In genomic region chr19:32210450-32211292, GRCm38 (mm10) we compare ENCODE assay signal across 8 mouse cellular contexts.
DNase-seq lines count a peak whose midpoint lies in the region; ATAC-seq and TF ChIP-seq lines count a peak whose summit lies in the region.

No protein-coding gene starts in this region.

- in situ Hi-C loops in CH12.LX (cut with MboI; ENCODE audit: low pct_ligation_motif_present, low pct_unique_long_range_greater_than_20kb, low sequenced_read_pairs), result no loop called here

- H3K9me3 ChIP-seq in CH12.LX (replicated peaks; ENCODE audit: low read length), result no peaks in the 10 kb centered on the region
- H3K9me3 ChIP-seq in forebrain, embryonic 10.5 days, result no peaks in the 10 kb centered on the region
- H3K9me3 ChIP-seq in heart, embryonic 16.5 days (replicated peaks; ENCODE audit: control insufficient read depth, low read length), result no peaks in the 10 kb centered on the region

- 4% methylated on average over 34 of the region's 34 CpGs for WGBS in forebrain, embryonic 10.5 days
- WGBS in heart, embryonic 16.5 days, result under 1% methylated on average over 34 of the region's 34 CpGs
- 2% methylated on average over 34 of the region's 34 CpGs for WGBS in lung, adult 2 months
- 2% methylated on average over 34 of the region's 34 CpGs for WGBS in thymus, adult 2 months

- peak overlapping the region; percentile 73 for H3K4me2 ChIP-seq in CH12.LX (ENCODE audit: insufficient read depth, low read depth, poor library complexity, severe bottlenecking)
- peak overlapping the region; percentile 89 for H3K4me2 ChIP-seq in heart, embryonic 16.5 days (ENCODE audit: low read depth, low read length)

- no peak for TF ChIP-seq CTCF in CH12.LX (conservative IDR thresholded peaks at IDR 0.05 in 1 of 2, IDR thresholded peaks at IDR 0.05 in 1 of 2; ENCODE audit: low read depth in 2 of 2, low read length in 2 of 2)
- no peak for TF ChIP-seq CTCF in lung, adult 2 months (IDR thresholded peaks at IDR 0.05; ENCODE audit: insufficient read depth, low read length)
- 0 out of 2 replicates have a peak, but pooled peaks have one; percentile 32 for TF ChIP-seq CTCF in thymus, adult 2 months (IDR thresholded peaks at IDR 0.05; ENCODE audit: borderline replicate concordance, control insufficient read depth, extremely low read depth, insufficient read depth, low read length, poor library complexity)

- H3K4me3 ChIP-seq in CH12.LX (replicated peaks in 1 of 3; ENCODE audit: low read depth in 2 of 3, low read length in 2 of 3, poor library complexity in 1 of 3), result peak overlapping the region; percentile 60 to 62 (median 61)
- H3K4me3 ChIP-seq in forebrain, embryonic 10.5 days, result peak overlapping the region; percentile 55
- peak overlapping the region; percentile 76 for H3K4me3 ChIP-seq in heart, embryonic 16.5 days (ENCODE audit: low read length)
- peak overlapping the region; percentile 74 for H3K4me3 ChIP-seq in lung, adult 2 months (replicated peaks; ENCODE audit: extremely low read depth, low read depth, low read length)
- peak overlapping the region; percentile 62 for H3K4me3 ChIP-seq in thymus, adult 2 months (ENCODE audit: control insufficient read depth, insufficient read depth, low read length)

- DNase-seq in CH12.LX (ENCODE audit: extremely low read depth), result peak; percentile 79
- DNase-seq in c-Kit-negative CD71-positive TER-119-positive erythroid progenitor cells, embryonic 14.5 days (ENCODE audit: low read depth, low spot score), result peak; percentile 83
- peak; percentile 84 for DNase-seq in forebrain, embryonic 10.5 days (ENCODE audit: extremely low spot score, low spot score)
- DNase-seq in kidney, postnatal 25 days, result peak; percentile 92 to 95
- peak; percentile 83 for DNase-seq in lung, adult 2 months
- peak; percentile 66 for DNase-seq in thymus, adult 2 months

- no peak for TF ChIP-seq RAD21 in CH12.LX (IDR thresholded peaks at IDR 0.05; ENCODE audit: low read depth, low read length)

- H3K27me3 ChIP-seq in CH12.LX (replicated peaks), result no peaks in the 10 kb centered on the region
- H3K27me3 ChIP-seq in forebrain, embryonic 10.5 days (ENCODE audit: poor library complexity, severe bottlenecking), result no peaks in the 10 kb centered on the region; the same call in 1 of the 2 replicates
- H3K27me3 ChIP-seq in heart, embryonic 16.5 days (ENCODE audit: control insufficient read depth, insufficient read depth, low read length), result no peaks in the 10 kb centered on the region
- H3K27me3 ChIP-seq in thymus, adult 2 months (ENCODE audit: control insufficient read depth, insufficient read depth, low read length), result no peaks in the 10 kb centered on the region

- dilution Hi-C loops in CH12.LX (cut with MboI; ENCODE audit: extremely low pct_ligation_motif_present, extremely low pct_unique_long_range_greater_than_20kb, low sequenced_read_pairs), result no loop called here

- H3K36me3 ChIP-seq in CH12.LX (replicated peaks in 1 of 2; ENCODE audit: control insufficient read depth in 1 of 2, insufficient read depth in 1 of 2, low read length in 1 of 2), result no peaks in the 10 kb centered on the region
- no peaks in the 10 kb centered on the region for H3K36me3 ChIP-seq in forebrain, embryonic 10.5 days (replicated peaks)
- H3K36me3 ChIP-seq in heart, embryonic 16.5 days (ENCODE audit: control insufficient read depth, insufficient read depth), result no peaks in the 10 kb centered on the region
- H3K36me3 ChIP-seq in thymus, adult 2 months (ENCODE audit: control insufficient read depth, insufficient read depth, low read length), result no peaks in the 10 kb centered on the region

- peak; percentile 99 for ATAC-seq in heart, embryonic 16.5 days (replicated peaks; ENCODE audit: extremely low read depth, insufficient read depth, low FRiP score)
- ATAC-seq in neutrophil, adult 5-6 weeks (ENCODE audit: extremely low read depth, insufficient number of reproducible peaks, low FRiP score, poor library complexity, severe bottlenecking), result peak; percentile 95

- TF ChIP-seq POLR2A in CH12.LX (IDR thresholded peaks at IDR 0.05; ENCODE audit: low read depth, low read length), result peak; percentile 55
- TF ChIP-seq POLR2A in lung, adult 2 months (IDR thresholded peaks at IDR 0.05; ENCODE audit: borderline replicate concordance, extremely low read depth, low read depth, low read length), result peak; percentile 82
- TF ChIP-seq POLR2A in thymus, adult 2 months (IDR thresholded peaks at IDR 0.05; ENCODE audit: control insufficient read depth, extremely low read depth, insufficient read depth, low read length, poor library complexity), result no peak

- H3K79me2 ChIP-seq in CH12.LX (replicated peaks; ENCODE audit: control insufficient read depth, extremely low read depth, insufficient read depth, poor library complexity, severe bottlenecking), result no peaks in the 10 kb centered on the region

- no peak for TF ChIP-seq EP300 in CH12.LX (IDR thresholded peaks at IDR 0.05; ENCODE audit: low read length)

- peaks cover 0 to 11% of the 10 kb centered on the region in 2 experiments; a peak in 2 of 4 replicates for H3K4me1 ChIP-seq in CH12.LX (ENCODE audit: control insufficient read depth in 1 of 2, insufficient read depth in 2 of 2)
- H3K4me1 ChIP-seq in forebrain, embryonic 10.5 days, result peaks cover 17% of the 10 kb centered on the region
- H3K4me1 ChIP-seq in heart, embryonic 16.5 days (ENCODE audit: control insufficient read depth, insufficient read depth, low read length), result peaks cover 31% of the 10 kb centered on the region
- peaks cover 11% of the 10 kb centered on the region for H3K4me1 ChIP-seq in lung, adult 2 months (ENCODE audit: control insufficient read depth, insufficient read depth, low read length)
- peaks cover 8% of the 10 kb centered on the region for H3K4me1 ChIP-seq in thymus, adult 2 months (replicated peaks; ENCODE audit: control insufficient read depth, insufficient read depth, low read length)

- H3K9ac ChIP-seq in CH12.LX (ENCODE audit: insufficient read depth, low read depth), result peak overlapping the region; percentile 30; the same call in 1 of the 2 replicates
- H3K9ac ChIP-seq in heart, embryonic 16.5 days (ENCODE audit: low read length), result peak overlapping the region; percentile 62

- H3K27ac ChIP-seq in CH12.LX (ENCODE audit: insufficient read depth, low read depth), result no peak overlapping the region
- peak overlapping the region; percentile 76 for H3K27ac ChIP-seq in forebrain, embryonic 10.5 days
- peak overlapping the region; percentile 82 for H3K27ac ChIP-seq in heart, embryonic 16.5 days (ENCODE audit: low read length)
- no peak overlapping the region for H3K27ac ChIP-seq in thymus, adult 2 months (ENCODE audit: control insufficient read depth, insufficient read depth, low read length)

TF ChIP-seq in CH12.LX, 34 proteins besides CTCF, POLR2A, EP300 and RAD21:
- no peak for TF ChIP-seq ZMIZ1 (IDR thresholded peaks at IDR 0.05; ENCODE audit: low read depth, low read length)
- no peak for TF ChIP-seq ZKSCAN1 (IDR thresholded peaks at IDR 0.05; ENCODE audit: borderline replicate concordance, low read depth, low read length)
- no peak for TF ChIP-seq CHD2 (IDR thresholded peaks at IDR 0.05; ENCODE audit: low read length)
- 0 out of 2 replicates have a peak, but pooled peaks have one; percentile 34 for TF ChIP-seq UBTF (IDR thresholded peaks at IDR 0.05; ENCODE audit: low read depth, low read length)
- peak; percentile 37; the same call in 1 of the 2 replicates for TF ChIP-seq MXI1 (IDR thresholded peaks at IDR 0.05; ENCODE audit: low read depth, low read length)
- no peak; the same call in 1 of the 2 replicates for TF ChIP-seq CHD1 (IDR thresholded peaks at IDR 0.05; ENCODE audit: low read depth, low read length)
- TF ChIP-seq ZC3H11A (IDR thresholded peaks at IDR 0.05; ENCODE audit: low read depth, low read length), result no peak
- no peak for TF ChIP-seq HCFC1 (IDR thresholded peaks at IDR 0.05; ENCODE audit: low read depth, low read length)
- no peak for TF ChIP-seq MAFK (IDR thresholded peaks at IDR 0.05; ENCODE audit: insufficient replicate concordance, low read length)
- TF ChIP-seq IRF4 (IDR thresholded peaks at IDR 0.05; ENCODE audit: low read depth, low read length), result no peak
- peak; percentile 50; the same call in 1 of the 2 replicates for TF ChIP-seq NRF1 (IDR thresholded peaks at IDR 0.05; ENCODE audit: low read depth, low read length)
- TF ChIP-seq RCOR1 (conservative IDR thresholded peaks at IDR 0.05; ENCODE audit: low read depth, low read length), result no peak
- TF ChIP-seq USF1 (IDR thresholded peaks at IDR 0.05; ENCODE audit: low read depth, low read length), result no peak
- no peak for TF ChIP-seq MEF2A (IDR thresholded peaks at IDR 0.05; ENCODE audit: borderline replicate concordance, low read depth, low read length)
- TF ChIP-seq KAT2A (IDR thresholded peaks at IDR 0.05; ENCODE audit: insufficient replicate concordance, low read length), result no peak
- TF ChIP-seq TBP (conservative IDR thresholded peaks at IDR 0.05; ENCODE audit: low read depth, low read length), result 0 out of 2 replicates have a peak, but pooled peaks have one; percentile 41
- peak; percentile 41; the same call in 1 of the 2 replicates for TF ChIP-seq TCF12 (IDR thresholded peaks at IDR 0.05; ENCODE audit: low read depth, low read length)
- TF ChIP-seq GABPA (IDR thresholded peaks at IDR 0.05; ENCODE audit: insufficient replicate concordance, low read depth, low read length), result no peak
- TF ChIP-seq ELF1 (IDR thresholded peaks at IDR 0.05; ENCODE audit: low read depth, low read length), result no peak; the same call in 1 of the 2 replicates
- TF ChIP-seq POLR2AphosphoS2 (IDR thresholded peaks at IDR 0.05; ENCODE audit: low read depth, low read length), result no peak
- no peak for TF ChIP-seq PAX5 (IDR thresholded peaks at IDR 0.05; ENCODE audit: low read length)
- TF ChIP-seq NELFE (IDR thresholded peaks at IDR 0.05; ENCODE audit: low read depth, low read length), result peak; percentile 28; the same call in 1 of the 2 replicates
- TF ChIP-seq MAZ (IDR thresholded peaks at IDR 0.05; ENCODE audit: low read depth, low read length), result 0 out of 2 replicates have a peak, but pooled peaks have one; percentile 18

Comparison
In these comparisons a context has a peak if more than half of its experiments do, and no peak if none do; other contexts are left out.
1. H3K27ac ChIP-seq: peak in forebrain, embryonic 10.5 days (single experiment) and heart, embryonic 16.5 days (single experiment); none in CH12.LX (single experiment) and thymus, adult 2 months (single experiment).
2. Peak in every context shown above with its lines, with median percentiles within 50 percentile points of each other: DNase-seq and H3K4me3 ChIP-seq.